Mouse (Mus musculus) myocyte (in vitro differentiated cells): ENCODE data around the gene Zfp260.

Source experiments
- POLR2A ChIP-seq: IDR thresholded peaks from one replicate; pipeline ENCODE4 v1.6.1; 2011; ENCODE audit warnings: low read depth, mild to moderate bottlenecking, control low read depth, moderate library complexity; ENCODE audit not compliant: insufficient read length
- POLR2AphosphoS2 ChIP-seq: IDR thresholded peaks from one replicate; pipeline ENCODE4 v1.6.1; 2011; ENCODE audit warnings: low read depth, control low read depth; ENCODE audit not compliant: insufficient read length
- USF1 ChIP-seq: IDR thresholded peaks from one replicate; pipeline ENCODE4 v1.6.1; 2011; ENCODE audit warnings: low read depth, mild to moderate bottlenecking, control low read depth, moderate library complexity

GRCm38 (mm10) chr7:30090970-30091585 lies 3.5 kb upstream of the Zfp260 start:
- TF ChIP-seq POLR2AphosphoS2 = no peak
- no peak for TF ChIP-seq POLR2A
- TF ChIP-seq USF1 = no peak
